Mouse (Mus musculus): ENCODE results near the gene Hist1h2bg. TPM values are rescaled to one million over a fixed set of nuclear protein-coding genes. Genes with fewer than 3 reads are reported as not detected.
A peak's percentile ranks its signal among the peaks of the same experiment; 100 is the strongest.
"Not testable (repeated sequence)": the region's sequence is repeated elsewhere in the genome, so short reads cannot be mapped to it uniquely, and the experiment has no call there.

Hist1h2bg gene
- polyA plus RNA-seq, 1 experiment from 2014 or later, result 8.7 TPM

DNA sequence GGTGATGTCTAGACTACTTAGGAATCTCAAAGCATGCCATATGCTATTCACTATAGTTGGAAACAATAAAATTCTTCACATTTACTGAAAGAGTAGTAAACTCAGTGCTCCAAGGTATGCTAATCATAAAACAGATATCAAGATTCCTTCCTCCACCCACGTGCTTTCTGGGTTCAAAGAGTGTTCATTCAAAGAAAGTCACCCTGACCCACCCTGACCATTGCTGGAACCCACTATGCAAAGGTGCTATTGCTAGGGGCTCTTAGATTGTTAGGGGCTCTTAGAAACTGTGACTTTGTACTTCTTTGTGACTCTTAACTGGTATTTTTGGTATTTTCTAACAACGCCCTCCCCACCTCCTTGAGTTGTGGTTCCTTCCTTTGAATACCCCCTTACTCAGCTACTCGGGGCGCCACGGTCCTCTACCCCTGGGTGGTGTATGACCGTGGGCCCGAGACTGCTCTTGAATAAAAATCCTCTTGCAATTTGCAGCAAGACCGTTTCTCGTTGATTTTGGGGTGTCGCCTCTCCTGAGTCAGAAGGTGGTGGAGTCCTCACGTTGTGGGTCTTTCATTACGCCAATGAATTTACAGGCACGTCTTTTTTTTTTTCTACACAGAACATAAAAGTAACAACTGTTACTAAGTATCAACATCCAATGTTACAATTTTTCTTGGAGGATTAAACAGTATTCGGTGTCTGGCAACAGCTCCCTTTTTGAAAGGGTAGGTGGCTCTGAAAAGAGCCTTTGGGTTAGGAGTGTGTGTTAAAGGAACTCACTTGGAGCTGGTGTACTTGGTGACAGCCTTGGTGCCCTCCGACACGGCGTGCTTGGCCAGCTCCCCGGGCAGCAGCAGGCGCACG lies 2.1 kb downstream of the Hist1h2bg start:
- Histone ChIP-seq H3K4me2 (ENCODE audit: low read depth, low read length) (peak overlapping the region; percentile 68), H3K27ac (ENCODE audit: low read length) (peak overlapping the region; percentile 93), H3K4me3 (ENCODE audit: low read length) (peak overlapping the region; percentile 51), H3K4me1 (ENCODE audit: control insufficient read depth, insufficient read depth, low read length) (peaks cover 12% of the 10 kb centered on the region; the same call in 1 of the 2 replicates), H3K9ac (ENCODE audit: low read depth, low read length) (peak overlapping the region; percentile 70)
- 9% methylated on average over 17 of the region's 20 CpGs for WGBS
- H3K9me3 ChIP-seq (ENCODE audit: control insufficient read depth, low read length); ATAC-seq; H3K27me3 ChIP-seq (replicated peaks; ENCODE audit: control insufficient read depth, insufficient read depth, low read length); H3K36me3 ChIP-seq (ENCODE audit: control insufficient read depth, insufficient read depth, low read length): not testable (repeated sequence)

DNA sequence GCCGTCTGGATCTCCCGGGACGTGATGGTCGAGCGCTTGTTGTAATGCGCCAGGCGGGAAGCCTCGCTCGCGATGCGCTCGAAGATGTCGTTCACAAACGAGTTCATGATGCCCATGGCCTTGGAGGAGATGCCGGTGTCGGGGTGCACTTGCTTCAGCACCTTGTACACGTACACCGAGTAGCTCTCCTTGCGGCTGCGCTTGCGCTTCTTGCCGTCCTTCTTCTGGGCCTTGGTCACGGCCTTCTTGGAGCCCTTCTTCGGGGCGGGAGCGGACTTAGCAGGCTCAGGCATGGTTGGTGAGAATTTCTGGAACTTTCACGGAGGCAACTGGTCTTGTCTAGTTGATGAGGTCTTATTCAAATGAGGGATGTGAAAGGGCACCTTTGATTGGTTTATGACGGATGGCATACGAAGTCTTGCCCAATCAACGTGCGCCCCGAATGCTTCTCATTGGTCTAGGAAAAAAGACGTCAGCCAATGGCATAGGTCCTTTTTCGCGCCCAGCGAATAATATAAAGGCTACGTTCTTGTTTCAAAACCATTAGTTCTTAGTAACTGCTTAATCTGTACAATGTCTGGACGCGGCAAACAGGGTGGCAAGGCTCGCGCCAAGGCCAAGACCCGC lies 2.8 kb downstream of the Hist1h2bg start, which contains the start of the genes Hist1h2bf and Hist1h2ad:
TSS of gene Hist1h2bf (minus strand) at position 299 of the 627 bp plus-strand sequence.
TSS of gene Hist1h2ad (plus strand) at position 484 of the 627 bp plus-strand sequence.
- Histone ChIP-seq H3K4me3 (ENCODE audit: low read length) (peak within 1 kb of the TSS; percentile 51), H3K4me2 (ENCODE audit: low read depth, low read length) (peak within 1 kb of the TSS; percentile 68), H3K4me1 (ENCODE audit: control insufficient read depth, insufficient read depth, low read length) (peaks cover 12% of the 10 kb centered on the region; the same call in 1 of the 2 replicates), H3K27ac (ENCODE audit: low read length) (peak within 1 kb of the TSS; percentile 93), H3K9ac (ENCODE audit: low read depth, low read length) (peak within 1 kb of the TSS; percentile 70)
- H3K36me3 ChIP-seq (ENCODE audit: control insufficient read depth, insufficient read depth, low read length); H3K27me3 ChIP-seq (replicated peaks; ENCODE audit: control insufficient read depth, insufficient read depth, low read length); H3K9me3 ChIP-seq (ENCODE audit: control insufficient read depth, low read length): not testable (repeated sequence)
- WGBS, result under 1% methylated on average over 32 of the region's 42 CpGs
- peak; percentile 87 for ATAC-seq

DNA sequence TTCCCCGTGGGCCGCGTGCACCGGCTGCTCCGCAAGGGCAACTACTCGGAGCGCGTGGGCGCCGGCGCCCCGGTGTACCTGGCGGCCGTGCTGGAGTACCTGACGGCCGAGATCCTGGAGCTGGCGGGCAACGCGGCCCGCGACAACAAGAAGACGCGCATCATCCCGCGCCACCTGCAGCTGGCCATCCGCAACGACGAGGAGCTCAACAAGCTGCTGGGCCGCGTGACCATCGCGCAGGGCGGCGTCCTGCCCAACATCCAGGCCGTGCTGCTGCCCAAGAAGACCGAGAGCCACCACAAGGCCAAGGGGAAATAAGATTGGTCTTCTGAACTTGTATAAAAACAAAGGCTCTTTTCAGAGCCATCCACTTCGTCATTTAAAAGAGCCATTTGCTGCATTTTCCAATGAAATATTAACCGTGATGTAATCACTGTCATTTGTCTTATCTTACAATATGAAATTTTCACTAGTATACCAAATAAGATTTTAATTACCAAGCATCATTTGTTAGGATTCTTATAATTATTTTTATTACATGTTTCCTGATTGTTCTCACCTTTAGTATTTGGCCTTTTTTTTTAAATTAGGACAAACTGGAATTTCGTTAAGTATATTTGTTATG lies 3.5 kb downstream of the Hist1h2bg start:
- 3% methylated on average over 7 of the region's 39 CpGs for WGBS
- ATAC-seq; H3K9me3 ChIP-seq (ENCODE audit: control insufficient read depth, low read length); H3K36me3 ChIP-seq (ENCODE audit: control insufficient read depth, insufficient read depth, low read length); H3K27me3 ChIP-seq (replicated peaks; ENCODE audit: control insufficient read depth, insufficient read depth, low read length): not testable (repeated sequence)
- Histone ChIP-seq H3K27ac (ENCODE audit: low read length) (peak overlapping the region; percentile 93), H3K9ac (ENCODE audit: low read depth, low read length) (peak overlapping the region; percentile 60), H3K4me1 (ENCODE audit: control insufficient read depth, insufficient read depth, low read length) (peaks cover 12% of the 10 kb centered on the region; the same call in 1 of the 2 replicates), H3K4me3 (ENCODE audit: low read length) (peak overlapping the region; percentile 36), H3K4me2 (ENCODE audit: low read depth, low read length) (peak overlapping the region; percentile 46)

DNA sequence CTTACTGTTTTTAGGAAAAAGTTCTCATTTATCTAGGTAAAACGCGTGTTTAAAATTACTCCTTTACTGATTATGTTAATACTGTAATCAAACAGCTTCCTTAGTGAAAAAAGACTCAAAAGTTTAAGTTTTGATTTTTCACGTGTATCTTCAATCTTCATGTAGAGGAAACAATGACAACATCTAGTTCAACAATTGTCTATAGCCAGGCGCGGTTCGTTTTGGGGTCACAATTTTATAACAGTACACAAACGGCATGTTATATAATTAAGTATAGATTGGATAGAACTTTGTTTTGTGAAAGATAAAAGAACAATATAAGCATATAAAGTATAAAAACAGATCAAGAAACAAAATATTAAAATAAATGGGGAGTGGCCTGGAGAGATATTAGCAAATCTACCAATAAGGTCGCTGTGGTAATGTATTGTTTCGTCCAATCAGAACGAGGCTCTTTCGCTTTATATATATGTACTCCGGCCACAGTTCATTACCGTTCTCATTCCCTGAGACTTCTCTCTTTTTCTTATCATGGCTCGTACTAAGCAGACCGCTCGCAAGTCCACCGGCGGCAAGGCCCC lies 4.2 kb downstream of the Hist1h2bg start, which contains the start of gene Hist1h3d:
TSS of gene Hist1h3d (plus strand) at position 493 of the 581 bp plus-strand sequence.
- H3K9ac ChIP-seq (ENCODE audit: low read depth, low read length), result peak within 1 kb of the TSS; percentile 71
- H3K4me1 ChIP-seq (ENCODE audit: control insufficient read depth, insufficient read depth, low read length), result peaks cover 8% of the 10 kb centered on the region; the same call in 1 of the 2 replicates
- no peaks in the 10 kb centered on the region for H3K9me3 ChIP-seq (ENCODE audit: control insufficient read depth, low read length)
- under 1% methylated on average over 18 of the region's 18 CpGs for WGBS
- peak; percentile 61 for ATAC-seq
- H3K4me2 ChIP-seq (ENCODE audit: low read depth, low read length), result peak within 1 kb of the TSS; percentile 70
- peak within 1 kb of the TSS; percentile 52 for H3K4me3 ChIP-seq (ENCODE audit: low read length)
- H3K27ac ChIP-seq (ENCODE audit: low read length), result peak within 1 kb of the TSS; percentile 81
- H3K36me3 ChIP-seq (ENCODE audit: control insufficient read depth, insufficient read depth, low read length), result no peaks in the 10 kb centered on the region
- H3K27me3 ChIP-seq (replicated peaks; ENCODE audit: control insufficient read depth, insufficient read depth, low read length), result no peaks in the 10 kb centered on the region

DNA sequence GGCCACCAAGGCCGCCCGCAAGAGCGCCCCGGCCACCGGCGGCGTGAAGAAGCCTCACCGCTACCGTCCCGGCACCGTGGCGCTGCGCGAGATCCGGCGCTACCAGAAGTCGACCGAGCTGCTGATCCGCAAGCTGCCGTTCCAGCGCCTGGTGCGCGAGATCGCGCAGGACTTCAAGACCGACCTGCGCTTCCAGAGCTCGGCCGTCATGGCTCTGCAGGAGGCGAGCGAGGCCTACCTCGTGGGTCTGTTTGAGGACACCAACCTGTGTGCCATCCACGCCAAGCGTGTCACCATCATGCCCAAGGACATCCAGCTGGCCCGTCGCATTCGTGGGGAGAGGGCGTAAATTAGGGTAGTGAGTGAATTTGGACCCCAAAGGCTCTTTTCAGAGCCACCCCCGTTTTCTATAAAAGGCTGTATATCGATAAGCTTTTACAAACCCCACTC lies 4.7 kb downstream of the Hist1h2bg start:
- ATAC-seq; H3K9me3 ChIP-seq (ENCODE audit: control insufficient read depth, low read length); H3K27me3 ChIP-seq (replicated peaks; ENCODE audit: control insufficient read depth, insufficient read depth, low read length); H3K4me1 ChIP-seq (ENCODE audit: control insufficient read depth, insufficient read depth, low read length); H3K36me3 ChIP-seq (ENCODE audit: control insufficient read depth, insufficient read depth, low read length): not testable (repeated sequence)
- peak overlapping the region; percentile 71 for H3K9ac ChIP-seq (ENCODE audit: low read depth, low read length)
- peak overlapping the region; percentile 81 for H3K27ac ChIP-seq (ENCODE audit: low read length)
- H3K4me3 ChIP-seq (ENCODE audit: low read length), result peak overlapping the region; percentile 52
- H3K4me2 ChIP-seq (ENCODE audit: low read depth, low read length), result peak overlapping the region; percentile 70
- 0% methylated on average over 9 of the region's 40 CpGs for WGBS

DNA sequence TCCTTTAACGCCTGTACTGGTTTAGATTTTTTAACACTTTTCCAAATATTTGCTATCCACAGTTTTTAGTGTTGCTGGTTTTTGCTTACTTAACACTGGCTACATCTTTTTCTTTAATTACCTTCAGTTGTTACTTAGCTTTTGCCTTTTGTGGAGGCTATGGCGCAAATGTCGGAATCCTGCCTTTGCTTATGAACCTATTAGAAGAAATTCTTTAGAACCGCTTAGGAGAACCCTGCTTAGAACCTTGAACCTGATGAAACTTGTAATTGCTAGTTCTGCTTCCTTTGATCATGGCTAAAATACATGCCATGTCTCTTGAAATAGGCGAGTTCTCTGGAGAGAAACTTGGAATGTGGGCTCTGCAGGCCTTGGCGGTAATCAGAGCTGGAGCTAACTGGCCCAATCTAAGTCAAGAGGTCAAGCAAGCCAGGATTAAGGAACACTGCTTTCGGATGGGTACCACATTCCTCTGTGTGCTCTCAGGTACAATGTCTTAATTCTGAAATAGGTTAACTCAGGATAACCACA lies 5.2 kb downstream of the Hist1h2bg start:
- Histone ChIP-seq H3K9ac (ENCODE audit: low read depth, low read length) (peak overlapping the region; percentile 71), H3K4me2 (ENCODE audit: low read depth, low read length) (peak overlapping the region; percentile 70), H3K4me1 (ENCODE audit: control insufficient read depth, insufficient read depth, low read length) (peaks cover 9% of the 10 kb centered on the region; the same call in 1 of the 2 replicates), H3K36me3 (ENCODE audit: control insufficient read depth, insufficient read depth, low read length) (no peaks in the 10 kb centered on the region), H3K27me3 (replicated peaks; ENCODE audit: control insufficient read depth, insufficient read depth, low read length) (no peaks in the 10 kb centered on the region), H3K9me3 (ENCODE audit: control insufficient read depth, low read length) (no peaks in the 10 kb centered on the region), H3K27ac (ENCODE audit: low read length) (peak overlapping the region; percentile 81), H3K4me3 (ENCODE audit: low read length) (peak overlapping the region; percentile 52)
- ATAC-seq, result no peak
- WGBS, result 9% methylated on average over 7 of the region's 7 CpGs

DNA sequence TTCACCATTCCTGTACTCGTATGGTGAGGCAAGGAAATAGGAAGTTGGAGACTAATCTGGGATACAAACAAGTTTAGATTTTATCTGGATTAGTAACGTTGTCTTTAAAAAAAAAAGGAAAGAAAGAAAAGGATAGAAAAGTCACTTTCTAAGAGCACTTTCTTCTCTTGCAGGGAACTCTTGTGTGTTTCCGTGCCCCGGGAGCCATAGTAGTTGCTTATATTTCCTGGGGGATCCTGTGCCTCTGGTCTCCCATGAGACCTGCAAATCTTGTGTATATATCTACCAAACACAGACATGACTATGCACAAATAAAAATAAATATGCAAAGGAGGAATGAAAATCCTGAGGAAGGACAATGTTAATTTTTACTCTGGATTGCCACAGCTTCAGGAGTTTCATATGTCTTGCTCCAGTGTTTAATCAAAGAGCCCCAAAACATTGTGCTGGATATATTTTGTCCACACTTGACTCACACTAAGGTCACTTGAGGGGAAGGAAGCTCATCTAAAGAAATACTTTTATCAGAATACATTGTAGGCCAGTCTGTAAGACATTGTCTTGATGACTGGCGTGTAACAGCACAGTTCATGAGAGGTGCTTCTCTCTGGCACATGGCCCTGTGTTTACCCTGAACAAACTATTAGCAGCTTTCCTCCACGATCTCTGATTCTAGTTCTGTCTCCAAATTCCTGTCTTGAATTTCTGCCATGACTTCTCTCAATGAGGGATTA lies 5.9 kb downstream of the Hist1h2bg start:
- H3K27ac ChIP-seq (ENCODE audit: low read length), result peak overlapping the region; percentile 81
- ATAC-seq, result no peak
- H3K27me3 ChIP-seq (replicated peaks; ENCODE audit: control insufficient read depth, insufficient read depth, low read length), result no peaks in the 10 kb centered on the region
- H3K9ac ChIP-seq (ENCODE audit: low read depth, low read length), result peak overlapping the region; percentile 71
- WGBS, result 38% methylated on average over 6 of the region's 6 CpGs
- H3K4me1 ChIP-seq (ENCODE audit: control insufficient read depth, insufficient read depth, low read length), result peaks cover 10% of the 10 kb centered on the region; the same call in 1 of the 2 replicates
- no peaks in the 10 kb centered on the region for H3K36me3 ChIP-seq (ENCODE audit: control insufficient read depth, insufficient read depth, low read length)
- peak overlapping the region; percentile 70 for H3K4me2 ChIP-seq (ENCODE audit: low read depth, low read length)
- H3K4me3 ChIP-seq (ENCODE audit: low read length), result peak overlapping the region; percentile 52
- H3K9me3 ChIP-seq (ENCODE audit: control insufficient read depth, low read length), result no peaks in the 10 kb centered on the region

DNA sequence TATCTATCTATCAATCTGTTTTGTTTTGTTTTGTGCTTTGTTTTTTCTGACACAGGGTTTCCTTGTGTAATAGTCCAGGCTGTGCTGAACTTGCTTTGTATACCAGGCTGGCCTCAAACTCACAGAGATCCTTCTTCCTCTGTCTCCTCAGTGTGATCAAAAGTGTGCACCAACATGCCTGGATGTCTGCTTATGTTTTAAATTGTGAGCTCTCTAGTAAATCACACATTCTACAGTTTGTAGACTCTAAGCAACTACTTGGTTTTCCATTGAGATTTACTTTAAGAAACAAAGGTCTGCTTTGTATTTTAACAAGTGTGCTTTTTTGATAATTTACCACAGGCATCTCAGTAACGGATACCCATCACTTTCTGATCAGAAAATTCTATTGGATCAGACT lies 6.6 kb downstream of the Hist1h2bg start:
- H3K4me3 ChIP-seq (ENCODE audit: low read length), result no peak overlapping the region
- WGBS, result 98% methylated on average over 1 of the region's 1 CpGs
- no peak for ATAC-seq

More for the DNA sequence above, 6.6 kb downstream of the Hist1h2bg start:
- Histone ChIP-seq H3K27me3 (replicated peaks; ENCODE audit: control insufficient read depth, insufficient read depth, low read length) (no peaks in the 10 kb centered on the region), H3K36me3 (ENCODE audit: control insufficient read depth, insufficient read depth, low read length) (no peaks in the 10 kb centered on the region), H3K27ac (ENCODE audit: low read length) (no peak overlapping the region), H3K9ac (ENCODE audit: low read depth, low read length) (no peak overlapping the region), H3K9me3 (ENCODE audit: control insufficient read depth, low read length) (no peaks in the 10 kb centered on the region), H3K4me2 (ENCODE audit: low read depth, low read length) (no peak overlapping the region), H3K4me1 (ENCODE audit: control insufficient read depth, insufficient read depth, low read length) (peaks cover 12% of the 10 kb centered on the region; the same call in 1 of the 2 replicates)

Data from intestine, embryonic 16.5 days (tissue).